Mouse (Mus musculus) thymus, adult 2 months (tissue): ENCODE measurements around the gene Tbc1d10c. TPM values are rescaled to one million over a fixed set of nuclear protein-coding genes. Genes with fewer than 3 reads are reported as not detected.

Experiments used
- DNase-seq: peaks from one replicate; pipeline ENCODE4 v3.0.0; 2021
- H3K27ac ChIP-seq: fragments of 200-500 bp; 2 replicates; pipeline ENCODE4 v1.5.1; 2012; ENCODE audit warnings: low read length, control low read depth; ENCODE audit not compliant: control insufficient read depth, insufficient read depth
- H3K27me3 ChIP-seq: fragments of 200-500 bp; 2 replicates; pipeline ENCODE4 v1.6.1; 2012; ENCODE audit warnings: mild to moderate bottlenecking, low read length, moderate library complexity, mixed read lengths; ENCODE audit not compliant: control insufficient read depth, insufficient read depth
- H3K36me3 ChIP-seq: fragments of 200-500 bp; 2 replicates; pipeline ENCODE4 v1.6.1; 2012; ENCODE audit warnings: mild to moderate bottlenecking, low read length, moderate library complexity; ENCODE audit not compliant: control insufficient read depth, insufficient read depth
- H3K4me1 ChIP-seq: fragments of 200-500 bp; replicated peaks from 2 replicates; pipeline ENCODE4 v1.6.1; 2012; ENCODE audit warnings: low read length; ENCODE audit not compliant: control insufficient read depth, insufficient read depth
- H3K4me3 ChIP-seq: fragments of 200-500 bp; 2 replicates; pipeline ENCODE4 v1.5.1; 2012; ENCODE audit warnings: mild to moderate bottlenecking, low read length, control low read depth, moderate library complexity; ENCODE audit not compliant: control insufficient read depth, insufficient read depth
- CTCF ChIP-seq: fragments of 200-500 bp; IDR thresholded peaks from 2 replicates; pipeline ENCODE4 v1.5.1; 2012; ENCODE audit warnings: mild to moderate bottlenecking, control low read depth, low read length, moderate library complexity, borderline replicate concordance; ENCODE audit not compliant: control insufficient read depth, poor library complexity, insufficient read depth; ENCODE audit errors: extremely low read depth
- POLR2A ChIP-seq: fragments of 200-500 bp; IDR thresholded peaks from 2 replicates; pipeline ENCODE4 v1.6.1; 2012; ENCODE audit warnings: mild to moderate bottlenecking, low read length, control low read depth, moderate library complexity; ENCODE audit not compliant: control insufficient read depth, poor library complexity, insufficient read depth; ENCODE audit errors: extremely low read depth
- WGBS: fragments of 180-500 bp; shearing (Covaris S2); methylation state at CpG from one replicate; pipeline ENCODE4 v1.1.7; 2018; 5-methylcytosine and 5-hydroxymethylcytosine counted together
- polyA plus RNA-seq: library from polyadenylated mRNA; depleted of rRNA; stranded (reverse); fragments of >200 nt; gene quantifications from 2 replicates; pipeline ENCODE4 v1.2.3, GENCODE M21; 2012

Gene Tbc1d10c
- polyA plus RNA-seq, 1 experiment = 718 TPM

GRCm38 (mm10) chr19:4150567-4151487, 40.3 kb downstream of the Tbc1d10c start:
- DNase-seq = no peak
- Histone ChIP-seq H3K36me3 (peaks cover 11% of the 10 kb centered on the region; the same call in 1 of the 2 replicates), H3K4me3 (no peak overlapping the region), H3K27ac (no peak overlapping the region), H3K4me1 (peaks cover 50% of the 10 kb centered on the region), H3K27me3 (no peaks in the 10 kb centered on the region)
- 94% methylated on average over 22 of the region's 22 CpGs for WGBS
- no peak for TF ChIP-seq POLR2A
- no peak for TF ChIP-seq CTCF

DNA sequence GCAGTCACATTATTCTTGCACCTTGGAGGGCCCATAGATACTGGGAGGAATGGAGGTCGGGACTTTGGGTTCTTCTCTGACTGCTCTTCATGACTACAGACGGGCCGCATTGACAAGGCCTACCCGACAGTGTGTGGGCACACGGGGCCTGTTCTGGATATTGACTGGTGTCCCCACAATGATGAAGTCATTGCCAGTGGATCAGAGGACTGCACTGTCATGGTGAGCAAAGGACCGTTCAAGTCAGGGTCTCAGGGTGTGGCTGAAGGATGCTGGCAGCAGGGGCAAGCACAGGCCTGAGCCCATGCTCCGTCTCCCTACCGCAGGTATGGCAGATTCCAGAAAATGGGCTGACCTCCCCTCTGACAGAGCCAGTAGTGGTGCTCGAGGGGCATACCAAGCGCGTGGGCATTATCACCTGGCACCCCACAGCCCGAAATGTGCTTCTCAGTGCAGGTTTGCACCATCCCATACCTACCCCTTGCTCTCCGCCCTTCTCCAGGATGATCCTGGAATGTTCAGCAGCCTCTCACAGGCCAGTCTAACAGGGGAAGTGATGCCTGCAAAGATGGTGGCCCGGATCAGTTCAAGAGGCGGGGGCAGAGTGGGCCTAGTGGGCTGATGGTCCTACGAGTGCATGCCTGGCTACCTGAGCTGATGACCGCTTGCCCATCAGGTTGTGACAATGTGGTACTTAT, 41.2 kb downstream of the Tbc1d10c start:
- Histone ChIP-seq H3K36me3 (peaks cover 11% of the 10 kb centered on the region; the same call in 1 of the 2 replicates), H3K27ac (no peak overlapping the region), H3K27me3 (no peaks in the 10 kb centered on the region), H3K4me1 (peaks cover 54% of the 10 kb centered on the region), H3K4me3 (peak overlapping the region; percentile 76; the same call in 1 of the 2 replicates)
- TF ChIP-seq POLR2A (no peak), CTCF (no peak)
- WGBS = 95% methylated on average over 17 of the region's 17 CpGs
- DNase-seq = no peak

DNA sequence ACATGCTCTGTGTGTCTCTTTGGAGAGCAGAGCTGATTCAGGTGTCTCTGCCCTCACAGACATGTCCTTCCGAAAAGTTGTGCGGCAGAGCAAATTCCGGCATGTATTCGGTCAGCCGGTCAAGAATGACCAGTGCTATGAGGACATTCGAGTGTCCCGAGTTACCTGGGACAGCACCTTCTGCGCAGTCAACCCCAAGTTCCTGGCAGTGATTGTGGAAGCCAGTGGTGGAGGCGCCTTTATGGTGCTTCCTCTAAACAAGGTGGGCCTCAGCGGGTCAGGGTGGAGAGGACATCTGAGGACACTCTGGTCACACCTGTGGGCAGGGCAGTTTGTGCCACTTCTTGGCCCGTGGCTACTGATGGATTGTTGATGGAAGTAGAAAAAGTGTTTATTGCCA, 41.8 kb downstream of the Tbc1d10c start:
- TF ChIP-seq CTCF (no peak), POLR2A (no peak)
- peak overlapping the region; percentile 76 for H3K4me3 ChIP-seq
- H3K27ac ChIP-seq = peak overlapping the region; percentile 67; the same call in 1 of the 2 replicates
- WGBS = 70% methylated on average over 11 of the region's 11 CpGs
- no peaks in the 10 kb centered on the region for H3K27me3 ChIP-seq
- H3K4me1 ChIP-seq = peaks cover 60% of the 10 kb centered on the region
- peaks cover 11% of the 10 kb centered on the region; the same call in 1 of the 2 replicates for H3K36me3 ChIP-seq
- DNase-seq = no peak

GRCm38 (mm10) chr19:4148819-4149218, 42.3 kb downstream of the Tbc1d10c start:
- 4% methylated on average over 8 of the region's 8 CpGs for WGBS
- DNase-seq = no peak
- Histone ChIP-seq H3K27ac (peak overlapping the region; percentile 67; the same call in 1 of the 2 replicates), H3K4me1 (peaks cover 60% of the 10 kb centered on the region), H3K36me3 (peaks cover 11% of the 10 kb centered on the region; the same call in 1 of the 2 replicates), H3K4me3 (peak overlapping the region; percentile 76), H3K27me3 (no peaks in the 10 kb centered on the region)
- TF ChIP-seq CTCF = 0 out of 2 replicates have a peak, but pooled peaks have one; percentile 3
- TF ChIP-seq POLR2A = no peak

- Histone ChIP-seq H3K4me1 (peaks cover 59% of the 10 kb centered on the region), H3K27ac (peak within 1 kb of the TSS; percentile 67; the same call in 1 of the 2 replicates), H3K4me3 (peak within 1 kb of the TSS; percentile 76), H3K36me3 (peaks cover 9% of the 10 kb centered on the region; the same call in 1 of the 2 replicates), H3K27me3 (no peaks in the 10 kb centered on the region)
- 1% methylated on average over 32 of the region's 33 CpGs for WGBS
- TF ChIP-seq POLR2A (peak; percentile 90), CTCF (0 out of 2 replicates have a peak, but pooled peaks have one; percentile 30)
- peak; percentile 97 for DNase-seq
Measured at GRCm38 (mm10) chr19:4148491-4148806, 42.6 kb downstream of the Tbc1d10c start, which contains the start of gene Coro1b. Gene Coro1b (plus strand): TSS chr19:4148619.
